Mouse (Mus musculus): ENCODE results near the gene Tmem143. TPM values are rescaled to one million over a fixed set of nuclear protein-coding genes. Genes with fewer than 3 reads are reported as not detected.
"Not testable (repeated sequence)": the region's sequence is repeated elsewhere in the genome, so short reads cannot be mapped to it uniquely, and the experiment has no call there.

Tmem143 gene
- total RNA-seq, 1 experiment from 2014 or later = 11.2 TPM

DNA sequence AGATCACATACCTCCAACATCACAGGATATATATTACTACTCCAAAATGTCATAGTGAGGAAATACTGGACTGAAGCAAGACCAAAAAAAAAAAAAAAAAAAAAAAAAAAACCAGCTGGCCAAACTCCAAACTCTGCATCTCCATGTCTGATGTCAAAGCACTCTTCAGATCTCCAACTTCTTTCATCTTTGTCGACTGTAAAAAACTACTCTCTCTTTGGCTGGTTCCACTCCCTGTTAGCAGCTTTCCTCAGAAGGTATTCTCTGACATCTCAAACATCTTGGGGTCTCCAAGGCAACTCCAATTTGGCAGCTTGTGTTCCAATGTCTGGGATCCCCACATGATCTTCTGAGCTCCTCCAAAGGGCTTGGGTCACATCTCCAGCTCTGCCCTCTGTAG, 18.5 kb upstream of the Tmem143 start, which contains the start of gene Grin2d:
Gene Grin2d, minus strand, starts transcription at position 101 of the 400 bp plus-strand sequence.
- not testable (repeated sequence) for ATAC-seq (ENCODE audit: extremely low read depth, insufficient number of reproducible peaks, low FRiP score, poor library complexity, severe bottlenecking)

DNA sequence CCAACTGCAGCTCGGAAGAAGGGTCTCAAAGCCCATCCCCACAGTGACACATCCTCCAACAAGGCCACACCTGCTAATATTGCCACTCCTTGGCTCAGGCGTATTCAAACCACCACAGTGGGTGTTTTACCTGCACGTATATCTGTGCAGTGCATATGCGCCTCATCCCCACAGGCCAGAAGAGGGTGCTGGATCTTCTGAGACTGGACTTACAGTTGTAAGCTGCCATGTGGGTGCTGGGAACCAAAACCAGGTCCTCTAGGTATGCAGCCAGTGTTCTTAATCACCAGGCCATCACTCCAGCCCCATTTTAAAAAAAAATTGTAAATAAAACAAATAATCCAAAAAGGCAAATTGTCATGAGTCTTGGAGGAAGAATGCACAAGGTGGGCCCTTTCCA, 16.2 kb upstream of the Tmem143 start:
- ATAC-seq (ENCODE audit: extremely low read depth, insufficient number of reproducible peaks, low FRiP score, poor library complexity, severe bottlenecking) = no peak

DNA sequence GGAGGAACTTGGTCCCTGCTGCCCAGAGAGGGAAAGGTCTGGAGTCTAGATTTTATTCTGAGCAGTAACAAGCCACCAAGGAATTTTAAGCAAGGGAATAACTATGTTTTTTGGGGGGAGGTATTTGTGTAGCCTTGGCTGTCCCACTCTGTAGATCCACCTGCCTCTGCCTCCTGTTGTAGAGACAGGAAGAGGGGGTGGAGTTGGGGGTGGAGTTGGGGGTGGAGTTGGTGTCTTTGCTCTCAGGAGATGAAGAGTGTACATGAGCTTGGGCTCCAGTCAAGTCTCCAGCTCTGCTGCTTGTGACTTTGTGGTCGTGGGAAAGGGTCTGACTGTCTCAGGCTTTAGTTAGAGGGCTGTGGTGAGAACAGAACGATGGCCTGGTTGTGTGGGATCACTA, 15.7 kb upstream of the Tmem143 start:
- no peak for ATAC-seq (ENCODE audit: extremely low read depth, insufficient number of reproducible peaks, low FRiP score, poor library complexity, severe bottlenecking)

DNA sequence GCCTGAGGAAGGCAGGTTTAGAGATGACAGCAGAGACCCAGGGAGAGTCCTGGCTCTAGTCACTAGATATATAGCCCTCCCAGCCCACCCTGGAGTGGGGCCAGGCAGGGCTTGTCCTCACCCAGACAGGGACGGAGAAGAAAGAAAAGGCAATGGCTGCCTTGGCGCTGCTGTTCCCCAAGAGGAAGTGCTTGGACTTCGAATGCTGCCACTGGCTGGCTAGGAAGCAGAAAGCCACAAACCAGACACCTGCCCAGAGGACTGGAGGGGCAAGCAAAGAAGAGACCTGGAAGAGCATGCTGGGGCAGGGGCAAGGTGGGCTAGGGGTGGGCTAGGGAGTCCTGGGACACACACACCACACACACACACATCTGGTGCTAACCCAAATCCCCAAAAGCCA, 9.5 kb upstream of the Tmem143 start:
- ATAC-seq (ENCODE audit: extremely low read depth, insufficient number of reproducible peaks, low FRiP score, poor library complexity, severe bottlenecking) = no peak

DNA sequence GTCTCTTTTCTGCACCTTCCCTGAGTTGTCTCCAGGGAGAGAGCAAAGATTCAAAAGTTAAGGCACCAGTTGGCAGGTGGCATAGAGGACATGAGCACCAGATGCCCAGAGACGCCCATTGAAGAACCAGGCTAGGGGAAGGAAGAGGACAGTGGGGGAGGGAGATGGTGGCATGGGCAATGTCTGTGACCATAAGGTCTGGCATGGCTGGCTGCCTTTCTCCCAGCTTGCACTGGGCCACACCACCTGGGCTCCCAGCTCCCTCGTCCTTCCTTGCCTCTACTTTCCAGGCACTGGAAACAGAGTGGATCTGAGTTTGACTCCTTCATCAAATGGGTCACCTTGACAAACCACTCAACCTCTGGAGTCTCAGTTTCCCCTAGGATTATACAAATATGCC, 4.1 kb upstream of the Tmem143 start:
- ATAC-seq (ENCODE audit: extremely low read depth, insufficient number of reproducible peaks, low FRiP score, poor library complexity, severe bottlenecking) = no peak

DNA sequence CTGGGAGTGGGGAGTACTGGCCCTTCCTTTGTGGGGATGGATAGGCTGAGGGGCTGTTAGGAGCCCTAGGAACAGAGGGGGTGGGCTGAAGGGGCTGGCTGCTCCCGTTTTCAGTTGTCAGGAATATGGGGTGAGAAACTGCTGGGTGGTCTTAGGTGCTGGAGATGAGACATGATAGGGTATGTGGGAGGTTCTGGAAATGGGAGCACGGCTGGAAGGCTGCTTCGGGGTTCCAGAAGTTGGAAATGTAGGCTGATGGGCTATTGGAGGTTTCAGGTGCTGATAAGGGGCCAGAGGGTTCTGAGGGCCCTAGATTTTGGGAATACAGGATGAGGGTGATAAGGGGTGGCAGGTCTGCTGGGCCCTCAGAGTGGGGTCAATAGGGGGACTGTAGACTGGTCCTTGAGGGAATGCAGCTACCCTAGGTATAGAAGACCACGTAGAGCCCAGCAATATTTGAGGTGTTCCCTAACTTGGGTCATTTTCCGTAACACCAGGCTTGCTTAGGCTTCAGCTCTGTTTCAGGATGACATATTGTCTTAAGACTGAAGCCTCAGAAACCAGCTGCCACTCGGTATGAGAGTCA, 717 bp upstream of the Tmem143 start:
- no peak for ATAC-seq (ENCODE audit: extremely low read depth, insufficient number of reproducible peaks, low FRiP score, poor library complexity, severe bottlenecking)

DNA sequence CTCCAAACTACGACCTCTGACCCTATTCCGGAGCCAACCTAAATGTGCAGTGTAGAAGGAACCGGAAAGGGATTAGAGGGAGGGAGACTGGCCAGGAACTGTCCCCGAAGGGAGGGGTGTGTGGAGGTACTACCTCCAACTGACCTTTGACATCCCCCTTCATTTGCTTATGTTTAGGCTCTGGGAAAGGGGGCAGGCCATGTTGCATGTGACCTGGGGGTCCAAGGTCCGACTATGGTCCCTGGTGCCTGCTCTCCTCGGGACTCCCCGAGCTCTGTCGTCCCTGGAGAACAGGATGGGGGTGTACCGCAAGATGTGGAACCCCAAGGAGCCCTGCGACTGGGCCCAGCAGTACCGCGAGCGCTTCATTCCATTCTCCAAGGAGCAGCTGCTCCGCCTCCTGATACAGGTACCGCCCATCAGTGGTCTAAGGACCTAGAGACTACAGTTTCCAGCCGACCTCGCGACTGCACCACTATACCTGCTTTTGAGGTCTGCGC, 567 bp downstream of the Tmem143 start:
- no peak for ATAC-seq (ENCODE audit: extremely low read depth, insufficient number of reproducible peaks, low FRiP score, poor library complexity, severe bottlenecking)

DNA sequence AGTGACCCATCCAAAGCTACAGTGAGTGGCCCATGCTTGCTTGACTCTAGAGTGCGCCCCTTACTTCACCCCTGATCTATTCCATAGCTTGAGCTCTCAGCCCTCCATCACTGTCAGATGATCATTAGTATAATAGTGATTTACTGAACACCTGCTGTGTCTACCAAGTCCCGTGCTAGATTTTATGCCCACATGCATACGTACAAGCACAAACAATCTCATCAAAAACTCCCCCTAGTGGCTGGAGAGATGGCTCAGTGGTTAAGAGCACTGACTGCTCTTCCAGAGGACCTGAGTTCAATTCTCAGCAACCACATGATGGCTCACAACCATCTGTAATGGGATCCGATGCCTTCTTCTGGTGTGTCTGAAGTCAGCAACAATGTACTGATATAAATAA, 1.4 kb downstream of the Tmem143 start:
- ATAC-seq (ENCODE audit: extremely low read depth, insufficient number of reproducible peaks, low FRiP score, poor library complexity, severe bottlenecking) = peak; percentile 24; the same call in 1 of the 2 replicates

DNA sequence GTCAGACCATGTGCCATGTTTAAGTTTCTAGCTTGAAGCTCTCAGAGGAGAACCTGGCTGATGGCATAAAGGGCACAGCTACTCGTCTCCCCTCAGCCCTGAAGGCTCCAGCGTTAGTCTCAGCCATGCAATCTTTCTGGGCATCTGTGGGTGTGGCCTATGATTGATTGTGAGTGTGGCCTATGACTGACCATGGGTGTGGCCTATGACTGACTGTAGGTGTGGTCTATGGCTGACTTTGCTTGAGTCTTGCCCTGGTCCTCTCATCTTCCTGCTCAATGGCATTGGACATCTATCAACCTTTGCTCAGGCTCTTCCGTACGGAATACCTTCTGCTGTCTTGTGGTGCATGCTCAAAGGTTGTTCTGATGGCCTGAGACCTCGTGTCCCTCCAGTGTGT, 4.8 kb downstream of the Tmem143 start:
- no peak for ATAC-seq (ENCODE audit: extremely low read depth, insufficient number of reproducible peaks, low FRiP score, poor library complexity, severe bottlenecking)

DNA sequence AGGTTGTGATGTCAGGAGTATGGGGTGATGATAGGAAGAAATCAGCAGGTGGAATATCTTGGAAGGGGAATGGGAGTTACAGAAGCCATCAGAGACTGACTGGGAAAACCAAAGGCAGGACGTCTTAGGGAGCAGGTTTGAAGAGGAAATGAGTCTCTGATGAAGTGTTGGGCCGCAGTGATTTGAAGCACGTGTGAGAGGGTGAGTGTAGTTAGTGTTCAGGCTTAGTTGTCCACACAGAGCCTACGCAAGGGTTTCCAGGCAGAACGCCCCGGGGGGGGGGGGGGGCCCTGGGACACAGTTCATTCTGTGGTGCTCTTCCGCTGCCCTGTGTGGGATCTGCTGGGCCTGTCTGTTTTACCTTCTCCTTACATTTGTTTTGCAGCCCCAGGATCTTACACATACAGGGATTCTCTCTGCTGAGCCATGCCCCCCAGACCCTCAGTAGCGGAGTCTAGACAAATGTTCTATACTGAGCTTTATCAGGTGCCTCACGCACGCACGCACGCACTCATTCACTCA, 5.8 kb downstream of the Tmem143 start:
- ATAC-seq (ENCODE audit: extremely low read depth, insufficient number of reproducible peaks, low FRiP score, poor library complexity, severe bottlenecking) = no peak

DNA sequence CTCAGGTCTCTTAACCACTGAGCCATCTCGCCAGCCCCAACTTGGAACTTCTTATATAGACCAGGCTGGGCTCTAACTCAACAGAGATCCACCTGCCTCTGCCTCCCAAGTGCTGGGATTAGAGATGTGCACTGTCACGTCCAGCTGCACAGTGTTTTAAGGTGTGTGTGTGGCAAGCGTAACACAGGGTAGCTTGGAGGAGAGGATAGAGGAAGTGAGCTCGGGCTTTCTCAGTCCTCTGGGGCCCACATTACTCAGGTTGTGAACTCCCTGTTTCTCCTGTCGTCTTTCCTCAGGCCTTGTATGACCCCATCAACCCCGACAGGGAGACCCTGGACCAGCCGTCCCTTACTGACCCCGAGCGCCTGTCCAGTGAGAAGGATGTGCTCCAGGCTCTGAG, 9.9 kb downstream of the Tmem143 start:
- ATAC-seq (ENCODE audit: extremely low read depth, insufficient number of reproducible peaks, low FRiP score, poor library complexity, severe bottlenecking) = 0 out of 2 replicates have a peak, but pooled peaks have one; percentile 36

DNA sequence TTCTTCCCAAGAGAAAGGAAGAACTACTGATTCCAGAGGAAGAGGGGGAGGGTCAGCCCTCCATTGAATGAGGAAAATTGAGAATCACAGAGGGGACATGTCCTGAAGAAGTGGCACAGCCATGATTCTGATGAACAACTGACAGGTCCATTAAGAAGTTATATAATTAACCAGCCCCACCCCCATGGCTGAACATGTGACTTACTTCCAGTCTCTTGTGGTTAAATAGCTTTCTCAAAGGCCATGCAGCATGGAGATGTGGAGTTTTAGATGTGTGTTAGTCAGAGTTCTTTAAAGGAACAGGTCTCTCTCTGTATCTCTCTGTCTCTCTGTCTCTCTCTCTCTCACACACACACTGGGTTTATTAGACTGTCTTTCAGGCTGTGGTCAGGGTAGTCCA, 11.6 kb downstream of the Tmem143 start:
- no peak for ATAC-seq (ENCODE audit: extremely low read depth, insufficient number of reproducible peaks, low FRiP score, poor library complexity, severe bottlenecking)

DNA sequence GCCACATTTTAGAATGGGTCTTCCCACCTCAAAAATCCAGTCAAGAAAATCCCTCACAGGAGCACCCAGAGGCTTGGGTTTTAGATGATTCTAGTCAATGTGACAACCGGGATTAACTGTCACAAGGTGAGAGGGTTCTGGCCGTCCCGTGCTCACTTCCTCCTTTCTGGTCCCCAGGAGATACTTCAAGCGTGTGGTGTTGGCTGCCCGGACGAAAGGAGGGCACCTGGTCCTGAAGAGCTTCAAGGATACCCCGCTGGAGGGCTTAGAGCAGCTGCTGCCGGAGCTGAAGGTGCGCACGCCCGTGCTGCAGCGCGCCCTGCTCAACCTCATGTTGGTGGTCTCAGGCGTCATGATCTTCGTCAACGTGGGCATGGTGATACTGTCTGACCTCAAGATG, 12.4 kb downstream of the Tmem143 start:
- no peak for ATAC-seq (ENCODE audit: extremely low read depth, insufficient number of reproducible peaks, low FRiP score, poor library complexity, severe bottlenecking)

DNA sequence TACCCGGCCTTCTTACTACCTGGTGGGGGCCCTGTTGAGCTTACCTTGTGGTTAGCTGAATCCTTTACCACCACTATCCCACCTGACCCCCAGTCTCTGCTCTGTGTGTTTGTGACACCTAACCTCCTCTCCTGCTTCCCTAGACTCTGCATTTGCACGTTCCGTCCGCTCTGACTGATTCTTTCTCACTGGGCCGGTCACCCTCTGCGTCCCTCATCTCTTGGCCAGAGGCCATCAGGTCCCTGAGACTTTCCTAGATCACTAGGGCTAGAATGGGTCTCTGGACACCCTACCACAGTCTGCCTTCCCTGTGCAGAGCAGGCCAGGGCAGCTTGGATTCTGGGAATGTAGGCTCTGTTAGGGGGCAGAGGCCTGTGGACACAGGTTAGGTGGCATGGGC, 17.3 kb downstream of the Tmem143 start:
- no peak for ATAC-seq (ENCODE audit: extremely low read depth, insufficient number of reproducible peaks, low FRiP score, poor library complexity, severe bottlenecking)

DNA sequence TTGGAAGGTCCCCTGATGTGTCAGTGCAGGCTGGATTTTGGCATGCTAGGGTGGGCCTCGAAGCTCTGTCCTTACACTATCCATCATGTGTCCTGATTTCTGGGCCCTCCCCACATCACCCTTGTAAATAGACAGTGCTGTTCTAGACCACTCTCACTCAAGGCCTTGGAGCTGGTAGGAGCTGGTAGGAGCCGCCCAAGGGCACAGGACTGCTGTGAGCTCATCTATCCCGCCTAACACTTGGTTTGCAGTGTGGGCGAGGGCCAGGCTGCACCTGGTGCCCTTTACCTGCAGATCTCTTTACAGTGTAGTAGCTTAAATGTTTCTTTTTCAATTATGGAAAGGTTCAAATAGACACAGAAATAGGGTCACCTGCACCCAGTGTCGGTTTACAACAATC, 18.3 kb downstream of the Tmem143 start:
- ATAC-seq (ENCODE audit: extremely low read depth, insufficient number of reproducible peaks, low FRiP score, poor library complexity, severe bottlenecking) = no peak

DNA sequence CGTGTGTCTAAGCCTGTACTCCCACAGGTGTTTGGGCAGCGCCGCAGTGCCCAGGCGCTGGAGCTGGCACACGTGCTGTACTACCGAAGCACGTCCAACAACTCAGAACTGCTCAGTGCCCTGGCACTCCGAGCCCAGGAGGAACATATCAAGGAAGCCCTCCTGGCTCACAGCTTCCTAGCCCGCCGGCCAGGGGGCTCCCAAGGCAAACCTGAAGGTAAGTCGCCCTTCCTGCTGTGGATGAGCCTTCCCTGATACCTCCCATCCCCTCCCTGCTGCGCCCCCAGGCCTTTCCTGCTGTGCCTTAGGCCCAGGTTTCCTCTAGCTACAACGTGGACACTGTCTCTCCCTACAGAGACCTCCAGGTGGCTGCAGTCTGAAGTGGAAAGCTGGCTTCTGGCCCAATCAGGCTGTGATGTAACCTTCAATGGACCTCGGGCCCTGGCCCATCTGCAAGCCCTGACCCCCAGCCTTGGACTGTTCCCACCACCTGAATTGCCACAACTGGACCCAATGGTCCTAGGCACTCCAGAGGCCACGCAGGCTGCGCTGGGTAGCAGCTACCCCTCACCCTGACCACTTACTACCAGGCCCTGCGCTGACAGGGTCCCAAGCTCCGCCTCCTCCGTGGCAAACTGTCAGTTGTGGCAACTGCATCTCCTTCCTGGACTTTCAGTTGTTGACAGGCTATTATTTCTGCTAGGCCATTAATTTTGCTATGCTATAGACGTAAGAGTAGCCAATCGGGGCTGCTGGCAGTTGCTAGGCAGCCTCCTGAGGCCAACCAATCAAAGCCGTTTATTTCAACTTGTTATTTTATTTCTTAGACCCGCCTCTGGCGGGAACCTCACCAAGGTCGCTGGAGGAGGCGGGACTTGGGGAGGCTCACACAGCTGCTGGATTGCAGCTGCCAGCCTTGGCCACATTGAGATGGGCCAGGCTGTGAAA, 19.6 kb downstream of the Tmem143 start:
- ATAC-seq (ENCODE audit: extremely low read depth, insufficient number of reproducible peaks, low FRiP score, poor library complexity, severe bottlenecking) = peak; percentile 58

DNA sequence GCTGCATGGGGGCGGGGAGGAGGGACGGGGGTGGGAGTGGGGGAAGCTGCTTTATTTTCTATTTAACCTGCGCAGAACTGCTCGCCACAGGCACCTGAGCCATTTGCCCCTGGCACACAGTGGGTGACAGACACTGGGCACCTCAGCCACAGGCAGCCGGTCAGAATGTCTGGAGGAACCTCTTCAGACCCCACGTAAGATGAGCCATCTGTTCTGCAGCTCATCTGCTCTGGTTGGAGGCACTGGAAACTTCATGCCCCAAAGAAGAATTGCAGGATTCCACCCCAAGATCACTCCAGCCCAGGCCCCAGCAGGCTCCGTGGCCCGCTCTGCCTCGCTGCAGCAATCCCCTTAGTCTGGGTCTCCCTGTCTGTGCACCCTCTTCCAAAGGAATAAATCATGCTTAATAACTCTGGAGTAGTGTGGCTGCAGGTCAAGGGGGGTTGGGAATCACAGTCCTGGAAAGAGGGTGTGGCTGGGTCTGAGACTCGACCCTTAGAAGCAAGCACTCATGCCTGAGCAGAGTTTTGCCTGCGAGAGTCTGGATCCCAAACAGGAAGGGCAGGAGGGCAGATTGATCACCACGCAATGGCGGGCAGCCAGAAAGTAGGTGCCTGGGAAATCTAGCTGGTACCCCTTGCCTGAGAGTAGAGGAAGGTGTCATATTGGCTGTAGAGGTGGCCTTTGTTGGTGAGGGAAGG, 20.4 kb downstream of the Tmem143 start:
- ATAC-seq (ENCODE audit: extremely low read depth, insufficient number of reproducible peaks, low FRiP score, poor library complexity, severe bottlenecking) = no peak

DNA sequence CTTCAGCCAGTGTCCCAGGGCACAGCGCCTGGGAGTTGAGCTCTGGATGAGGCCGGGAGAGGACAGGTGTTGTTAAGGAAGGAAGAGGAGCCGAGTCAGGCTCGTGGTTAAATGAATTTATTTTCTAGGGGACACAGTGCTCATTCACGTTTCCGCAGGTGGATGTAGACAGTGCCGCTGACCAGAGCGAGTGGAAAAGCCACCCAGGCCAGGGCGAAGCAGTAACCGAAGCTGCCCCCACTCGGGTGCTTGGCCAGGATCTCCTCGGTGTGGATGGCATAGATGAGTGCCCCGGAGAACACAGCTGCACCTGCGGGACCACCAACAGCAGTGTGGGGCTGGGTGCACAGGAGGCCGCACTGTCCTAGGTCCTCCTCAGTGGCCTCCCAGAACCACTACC, 21.2 kb downstream of the Tmem143 start:
- ATAC-seq (ENCODE audit: extremely low read depth, insufficient number of reproducible peaks, low FRiP score, poor library complexity, severe bottlenecking) = no peak

DNA sequence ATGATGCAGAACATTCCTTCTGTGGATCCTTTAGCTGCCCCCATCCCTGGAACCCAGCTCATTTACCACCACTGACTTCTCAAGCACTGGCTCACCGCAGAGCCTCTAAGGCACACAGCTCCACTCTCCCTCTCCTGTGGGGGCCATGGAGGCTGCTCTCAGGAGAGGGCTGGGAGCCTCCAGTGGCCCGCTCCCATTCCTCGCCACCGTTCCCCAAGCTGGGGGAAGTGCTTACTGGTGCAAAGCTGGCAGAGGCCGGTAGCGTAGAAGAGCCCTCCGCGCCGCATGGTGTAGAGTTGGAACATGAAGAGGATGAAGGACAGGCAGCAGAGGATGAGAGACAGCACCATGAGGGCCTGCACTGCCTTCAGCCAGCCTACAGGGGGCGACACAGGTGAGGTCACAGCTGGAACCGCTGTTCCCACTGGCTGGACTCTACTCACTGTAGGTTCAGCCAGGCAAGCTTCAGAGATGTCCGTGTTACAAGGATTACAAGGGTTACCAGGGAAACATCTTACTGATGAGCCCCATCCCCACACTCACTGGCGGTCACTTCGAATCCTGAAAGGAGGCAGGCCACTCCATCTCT, 22.4 kb downstream of the Tmem143 start:
- no peak for ATAC-seq (ENCODE audit: extremely low read depth, insufficient number of reproducible peaks, low FRiP score, poor library complexity, severe bottlenecking)

All from neutrophil, adult 5-6 weeks (primary cell).